Mouse (Mus musculus): ENCODE data around the gene Pou5f2.

- TF ChIP-seq HCFC1 (IDR thresholded peaks at IDR 0.05; ENCODE audit: borderline replicate concordance, insufficient read depth, low read length): no peak
- TF ChIP-seq MAFK (IDR thresholded peaks at IDR 0.05; ENCODE audit: insufficient read depth, low read depth, low read length): no peak
- TF ChIP-seq ZC3H11A (IDR thresholded peaks at IDR 0.05; ENCODE audit: borderline replicate concordance, low read depth, low read length): no peak
- TF ChIP-seq ZNF384 (IDR thresholded peaks at IDR 0.05; ENCODE audit: low read depth, low read length): no peak
- no peak for TF ChIP-seq CHD2 (IDR thresholded peaks at IDR 0.05; ENCODE audit: low read depth, low read length)
Measured at GRCm38 (mm10) chr13:78045116-78045515, 20.4 kb downstream of the Pou5f2 start.

Data from ES-E14 (cell line).